ENCODE assay signal across 10 mouse cellular contexts in genomic region chr2:146838596-146839302, GRCm38 (mm10). TPM values are rescaled to one million over a fixed set of nuclear protein-coding genes. Genes with fewer than 3 reads are reported as not detected.
DNase-seq lines count a peak whose midpoint lies in the region; ATAC-seq lines count a peak whose summit lies in the region.
"Had no signal": no experiment of that assay in that cellular context is flagged by ENCODE, and none has a peak within 500 bp of the region (broad histone marks: within the 10 kb centered on the region; RNA-seq: fewer than 3 reads in every experiment).

No protein-coding gene starts in this region.

- no peaks in the 10 kb centered on the region for H3K36me3 ChIP-seq in heart, embryonic 12.5 days
- H3K36me3 ChIP-seq in hindbrain, embryonic 13.5 days = no peaks in the 10 kb centered on the region

- H3K9ac ChIP-seq in heart, embryonic 12.5 days = no peak overlapping the region
- peak overlapping the region; percentile 67 for H3K9ac ChIP-seq in hindbrain, embryonic 13.5 days

- peaks cover 81% of the 10 kb centered on the region for H3K27me3 ChIP-seq in heart, embryonic 12.5 days (replicated peaks)
- H3K27me3 ChIP-seq in hindbrain, embryonic 13.5 days = peaks cover 86% of the 10 kb centered on the region

- 3% methylated on average over 30 of the region's 30 CpGs for WGBS in heart, embryonic 12.5 days
- WGBS in hindbrain, embryonic 13.5 days = 1% methylated on average over 30 of the region's 30 CpGs

- no peak overlapping the region for H3K27ac ChIP-seq in heart, embryonic 12.5 days (ENCODE audit: poor library complexity, severe bottlenecking)
- H3K27ac ChIP-seq in hindbrain, embryonic 13.5 days = peak overlapping the region; percentile 78

- H3K9me3 ChIP-seq in heart, embryonic 12.5 days (replicated peaks) = no peaks in the 10 kb centered on the region
- no peaks in the 10 kb centered on the region for H3K9me3 ChIP-seq in hindbrain, embryonic 13.5 days

- no peak for DNase-seq in heart, postnatal 14 days
- peak; percentile 58 for DNase-seq in embryo, embryonic 10 days (ENCODE audit: low spot score)
- DNase-seq in neural tube, embryonic 10.5 days (ENCODE audit: extremely low spot score, low spot score) = peak; percentile 71
- no peak for DNase-seq in spleen, postnatal 36 days (ENCODE audit: low spot score in 2 of 2)
- no peak for DNase-seq in frontal cortex, adult 2 months (ENCODE audit: extremely low spot score in 1 of 2, low spot score in 1 of 2)
- no peak for DNase-seq in left cerebral cortex, adult 11 months (ENCODE audit: low spot score)
- DNase-seq: adrenal gland, postnatal 14 days; layer of hippocampus, postnatal 36 days had no signal

- intact Hi-C loops in heart, postnatal 14 days (cut with DNase I) = loop anchor here (10.0 kb wide), 1 partner anchor 346 kb away; no protein-coding TSS in a partner anchor

- ATAC-seq in heart, embryonic 12.5 days (ENCODE audit: insufficient number of reproducible peaks, low FRiP score) = no peak
- no peak for ATAC-seq in hindbrain, embryonic 13.5 days (ENCODE audit: low FRiP score)

- peak overlapping the region; percentile 15 for H3K4me3 ChIP-seq in heart, embryonic 12.5 days
- peak overlapping the region; percentile 34 for H3K4me3 ChIP-seq in hindbrain, embryonic 13.5 days

- H3K4me2 ChIP-seq in heart, embryonic 12.5 days = peak overlapping the region; percentile 57
- H3K4me2 ChIP-seq in hindbrain, embryonic 13.5 days = peak overlapping the region; percentile 56

- peaks cover 26% of the 10 kb centered on the region for H3K4me1 ChIP-seq in heart, embryonic 12.5 days (replicated peaks)
- peaks cover 42% of the 10 kb centered on the region for H3K4me1 ChIP-seq in hindbrain, embryonic 13.5 days (replicated peaks)

RNA-seq across cellular contexts. Expression of gene Kiz, which starts 16.9 kb away (rescaled TPM):
- polyA plus RNA-seq in heart, embryonic 12.5 days (2016; fragmentation: Nextera tagmentation; extraction: Ambion mirVana) = 20.3 and 20.5 TPM in 2 replicates
- 10 to 100 TPM; 54.5 to 64.3 TPM for total RNA-seq in heart, postnatal 14 days (2021)
- polyA plus RNA-seq in hindbrain, embryonic 13.5 days (2015; fragmentation: Nextera tagmentation; extraction: Ambion mirVana) = 28.3 and 28.8 TPM in 2 replicates
- polyA plus RNA-seq in frontal cortex, adult 2 months (2012; rRNA removed) = 15.6 and 19.7 TPM in 2 replicates

Comparison
In these comparisons a context has a peak if more than half of its experiments do, and no peak if none do; other contexts are left out.
1. DNase-seq: peak in embryo, embryonic 10 days (single experiment) and neural tube, embryonic 10.5 days (single experiment); none in heart, postnatal 14 days (0 of 2), spleen, postnatal 36 days (0 of 2), frontal cortex, adult 2 months (0 of 2) and left cerebral cortex, adult 11 months (single experiment).